Mouse (Mus musculus): Measurements from ENCODE around the gene Ppfibp2. TPM values are rescaled to one million over a fixed set of nuclear protein-coding genes. Genes with fewer than 3 reads are reported as not detected.
A peak's percentile ranks its signal among the peaks of the same experiment; 100 is the strongest.

The Ppfibp2 gene
- polyA plus RNA-seq, 1 experiment from 2014 or later: 6.0 TPM

DNA sequence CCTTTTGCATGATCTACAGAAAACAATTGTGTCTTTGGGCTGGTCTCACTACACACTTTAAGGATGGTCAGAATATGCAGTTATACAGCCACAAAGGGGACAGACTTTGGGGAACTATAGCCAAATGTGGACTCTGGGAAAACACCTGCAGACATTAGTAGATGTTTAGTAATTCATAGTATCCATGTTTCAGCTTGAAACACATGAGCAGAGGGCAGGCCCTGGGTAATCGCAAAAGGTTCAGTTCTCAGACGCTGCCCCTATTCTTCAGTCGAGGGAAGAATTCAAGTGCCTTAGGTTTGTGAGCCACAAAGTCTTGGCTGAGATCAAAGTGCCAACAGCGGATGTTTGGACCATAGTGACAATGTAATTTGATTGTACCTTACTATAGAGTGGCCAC is 149.4 kb downstream of the Ppfibp2 start:
- no peak overlapping the region for H3K4me2 ChIP-seq (ENCODE audit: low read depth)
- DNase-seq (ENCODE audit: low spot score): no peak
- H3K9me3 ChIP-seq (ENCODE audit: control insufficient read depth, low read length): no peaks in the 10 kb centered on the region
- H3K36me3 ChIP-seq (ENCODE audit: control insufficient read depth, insufficient read depth, low read length): no peaks in the 10 kb centered on the region
- no peak overlapping the region for H3K9ac ChIP-seq (ENCODE audit: low read length)
- WGBS: 86% methylated on average over 4 of the region's 4 CpGs
- no peak overlapping the region for H3K27ac ChIP-seq (ENCODE audit: low read depth, low read length)
- H3K4me1 ChIP-seq (ENCODE audit: control insufficient read depth, insufficient read depth, low read length): no peaks in the 10 kb centered on the region
- ATAC-seq (ENCODE audit: insufficient read depth, low FRiP score, low TSS enrichment): no peak
- H3K4me3 ChIP-seq (ENCODE audit: low read depth, low read length): no peak overlapping the region
- no peaks in the 10 kb centered on the region for H3K27me3 ChIP-seq (ENCODE audit: control insufficient read depth, insufficient read depth, low read length)

DNA sequence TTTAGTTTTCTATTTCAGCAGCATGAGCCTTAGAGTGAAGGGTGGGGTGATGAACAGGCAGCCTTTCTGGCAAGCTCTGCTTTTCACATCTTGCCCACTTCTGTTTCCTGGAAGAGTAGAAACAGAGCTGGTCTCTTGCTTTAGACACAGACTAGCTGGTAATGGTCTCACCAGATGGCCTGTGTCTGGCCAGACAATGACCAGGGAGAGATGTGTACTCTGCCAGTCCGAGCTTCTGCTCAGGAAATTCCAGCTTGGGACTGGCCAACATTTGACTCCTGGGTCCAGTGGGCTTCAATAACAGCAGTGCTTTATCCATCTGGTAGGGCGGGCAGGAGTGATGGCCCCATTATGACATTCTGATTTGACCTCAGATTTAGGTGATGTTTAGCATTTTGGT is 150.1 kb downstream of the Ppfibp2 start:
- no peak for ATAC-seq (ENCODE audit: insufficient read depth, low FRiP score, low TSS enrichment)

DNA sequence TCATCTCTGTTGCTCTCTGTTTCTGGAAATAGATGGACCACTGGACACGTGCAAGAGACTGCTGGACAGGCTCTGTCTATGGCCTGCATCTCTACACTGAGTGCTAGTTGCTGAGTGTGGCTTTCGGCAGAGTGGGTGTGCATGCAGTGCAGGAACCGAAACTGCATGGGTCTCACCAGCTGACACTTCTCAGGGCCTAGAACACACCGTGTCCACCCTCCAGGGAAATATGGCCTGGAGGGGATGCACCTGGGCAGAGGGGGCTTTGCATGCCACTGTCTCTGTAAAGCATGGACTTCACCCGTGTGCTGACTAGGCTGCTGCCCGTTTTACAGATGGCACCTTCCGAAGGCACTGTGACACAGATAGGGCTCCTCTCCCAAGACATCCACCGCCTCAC is 151.0 kb downstream of the Ppfibp2 start:
- Histone ChIP-seq H3K4me1 (ENCODE audit: control insufficient read depth, insufficient read depth, low read length) (no peaks in the 10 kb centered on the region), H3K27me3 (ENCODE audit: control insufficient read depth, insufficient read depth, low read length) (no peaks in the 10 kb centered on the region), H3K27ac (ENCODE audit: low read depth, low read length) (no peak overlapping the region), H3K9me3 (ENCODE audit: control insufficient read depth, low read length) (no peaks in the 10 kb centered on the region), H3K9ac (ENCODE audit: low read length) (no peak overlapping the region), H3K4me3 (ENCODE audit: low read depth, low read length) (no peak overlapping the region), H3K4me2 (ENCODE audit: low read depth) (no peak overlapping the region), H3K36me3 (ENCODE audit: control insufficient read depth, insufficient read depth, low read length) (no peaks in the 10 kb centered on the region)
- DNase-seq (ENCODE audit: low spot score) (no peak), ATAC-seq (ENCODE audit: insufficient read depth, low FRiP score, low TSS enrichment) (no peak)
- WGBS: 88% methylated on average over 8 of the region's 8 CpGs

More for the DNA sequence above, 150.1 kb downstream of the Ppfibp2 start:
- no peak for DNase-seq (ENCODE audit: low spot score)
- Histone ChIP-seq H3K27ac (ENCODE audit: low read depth, low read length) (no peak overlapping the region), H3K27me3 (ENCODE audit: control insufficient read depth, insufficient read depth, low read length) (no peaks in the 10 kb centered on the region), H3K9ac (ENCODE audit: low read length) (no peak overlapping the region), H3K4me2 (ENCODE audit: low read depth) (no peak overlapping the region), H3K4me1 (ENCODE audit: control insufficient read depth, insufficient read depth, low read length) (no peaks in the 10 kb centered on the region), H3K4me3 (ENCODE audit: low read depth, low read length) (no peak overlapping the region), H3K9me3 (ENCODE audit: control insufficient read depth, low read length) (no peaks in the 10 kb centered on the region), H3K36me3 (ENCODE audit: control insufficient read depth, insufficient read depth, low read length) (no peaks in the 10 kb centered on the region)
- WGBS: 68% methylated on average over 2 of the region's 2 CpGs

DNA sequence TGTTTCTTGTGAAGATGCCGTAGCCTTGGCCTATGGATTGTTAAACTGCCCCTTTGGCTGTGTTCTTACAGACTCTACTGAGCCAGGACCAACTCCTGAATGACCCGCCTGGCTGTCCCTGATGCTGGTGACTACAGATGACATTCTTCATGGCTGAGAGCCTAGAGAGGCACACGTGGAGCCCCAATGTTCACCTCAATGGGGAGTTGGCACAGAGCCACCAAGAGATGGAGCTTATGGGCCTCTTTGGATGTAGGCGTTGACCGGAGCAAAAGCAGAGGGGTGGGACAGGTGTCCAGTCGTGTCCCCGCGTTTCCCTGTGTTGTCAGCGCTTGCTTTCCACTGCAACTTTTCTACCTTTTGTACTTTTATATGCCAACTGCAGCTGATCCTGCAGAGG is 152.5 kb downstream of the Ppfibp2 start:
- Histone ChIP-seq H3K4me3 (ENCODE audit: low read depth, low read length) (no peak overlapping the region), H3K9ac (ENCODE audit: low read length) (no peak overlapping the region), H3K36me3 (ENCODE audit: control insufficient read depth, insufficient read depth, low read length) (no peaks in the 10 kb centered on the region), H3K4me2 (ENCODE audit: low read depth) (no peak overlapping the region), H3K4me1 (ENCODE audit: control insufficient read depth, insufficient read depth, low read length) (no peaks in the 10 kb centered on the region), H3K9me3 (ENCODE audit: control insufficient read depth, low read length) (no peaks in the 10 kb centered on the region), H3K27ac (ENCODE audit: low read depth, low read length) (no peak overlapping the region), H3K27me3 (ENCODE audit: control insufficient read depth, insufficient read depth, low read length) (no peaks in the 10 kb centered on the region)
- DNase-seq (ENCODE audit: low spot score): no peak
- WGBS: 91% methylated on average over 9 of the region's 9 CpGs
- ATAC-seq (ENCODE audit: insufficient read depth, low FRiP score, low TSS enrichment): no peak

DNA sequence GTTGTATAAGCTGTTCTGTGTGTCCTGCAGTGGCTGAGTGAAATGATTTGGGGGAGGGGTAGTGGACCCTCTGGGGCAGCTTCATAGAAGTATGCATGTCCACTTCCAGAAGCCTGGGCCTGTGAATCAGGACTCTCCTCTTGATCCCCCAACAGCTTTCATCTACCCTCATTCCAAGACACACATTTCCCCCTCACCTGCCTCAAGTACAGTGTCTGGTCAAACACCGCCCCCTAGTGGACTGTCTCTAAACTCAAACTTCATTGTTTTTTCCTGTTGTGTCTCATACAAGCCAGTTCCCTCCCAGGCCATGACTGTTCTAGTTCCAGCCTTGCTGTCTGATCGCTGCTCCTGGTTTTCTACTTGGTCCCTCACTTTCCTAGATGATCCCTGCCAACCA is 152.9 kb downstream of the Ppfibp2 start:
- 29% methylated on average over 2 of the region's 2 CpGs for WGBS
- no peaks in the 10 kb centered on the region for H3K4me1 ChIP-seq (ENCODE audit: control insufficient read depth, insufficient read depth, low read length)
- H3K4me2 ChIP-seq (ENCODE audit: low read depth): no peak overlapping the region
- H3K4me3 ChIP-seq (ENCODE audit: low read depth, low read length): no peak overlapping the region
- H3K27ac ChIP-seq (ENCODE audit: low read depth, low read length): no peak overlapping the region
- H3K27me3 ChIP-seq (ENCODE audit: control insufficient read depth, insufficient read depth, low read length): no peaks in the 10 kb centered on the region
- ATAC-seq (ENCODE audit: insufficient read depth, low FRiP score, low TSS enrichment) (no peak), DNase-seq (ENCODE audit: low spot score) (peak; percentile 62)
- H3K36me3 ChIP-seq (ENCODE audit: control insufficient read depth, insufficient read depth, low read length): no peaks in the 10 kb centered on the region
- H3K9me3 ChIP-seq (ENCODE audit: control insufficient read depth, low read length): no peaks in the 10 kb centered on the region
- H3K9ac ChIP-seq (ENCODE audit: low read length): no peak overlapping the region

GRCm38 (mm10) chr7:107749270-107749669 is 154.3 kb downstream of the Ppfibp2 start:
- no peak overlapping the region for H3K27ac ChIP-seq (ENCODE audit: low read depth, low read length)
- no peaks in the 10 kb centered on the region for H3K27me3 ChIP-seq (ENCODE audit: control insufficient read depth, insufficient read depth, low read length)
- ATAC-seq (ENCODE audit: insufficient read depth, low FRiP score, low TSS enrichment) (no peak; the same call in 1 of the 2 replicates), DNase-seq (ENCODE audit: low spot score) (peak; percentile 31)
- no peak overlapping the region for H3K9ac ChIP-seq (ENCODE audit: low read length)
- H3K9me3 ChIP-seq (ENCODE audit: control insufficient read depth, low read length): no peaks in the 10 kb centered on the region
- no peak overlapping the region for H3K4me3 ChIP-seq (ENCODE audit: low read depth, low read length)
- no peaks in the 10 kb centered on the region for H3K36me3 ChIP-seq (ENCODE audit: control insufficient read depth, insufficient read depth, low read length)
- WGBS: 5% methylated on average over 3 of the region's 3 CpGs
- no peak overlapping the region for H3K4me2 ChIP-seq (ENCODE audit: low read depth)
- H3K4me1 ChIP-seq (ENCODE audit: control insufficient read depth, insufficient read depth, low read length): no peaks in the 10 kb centered on the region

DNA sequence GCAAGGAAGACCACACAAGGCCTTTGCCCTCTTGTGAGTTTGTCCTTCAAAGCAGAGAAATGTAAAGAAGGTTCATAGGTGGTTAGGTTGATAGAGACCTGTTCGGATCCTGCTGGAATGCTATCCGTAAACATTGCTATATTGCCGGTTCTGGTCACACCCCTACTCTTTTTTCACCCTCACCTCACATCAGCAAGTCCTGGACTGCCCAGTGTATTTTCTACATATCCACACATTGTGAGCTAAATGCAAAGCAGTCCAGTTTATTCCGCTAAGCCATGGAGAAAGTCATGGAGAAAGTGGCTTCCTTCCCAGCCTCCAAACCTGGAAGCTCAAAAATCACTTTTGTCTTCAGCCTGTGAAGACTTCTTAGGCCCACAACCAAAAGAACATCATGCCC is 154.7 kb downstream of the Ppfibp2 start:
- no peak overlapping the region for H3K27ac ChIP-seq (ENCODE audit: low read depth, low read length)
- no peaks in the 10 kb centered on the region for H3K9me3 ChIP-seq (ENCODE audit: control insufficient read depth, low read length)
- H3K4me2 ChIP-seq (ENCODE audit: low read depth): no peak overlapping the region
- H3K9ac ChIP-seq (ENCODE audit: low read length): no peak overlapping the region
- 95% methylated on average over 4 of the region's 4 CpGs for WGBS
- ATAC-seq (ENCODE audit: insufficient read depth, low FRiP score, low TSS enrichment): no peak
- H3K4me3 ChIP-seq (ENCODE audit: low read depth, low read length): no peak overlapping the region
- no peaks in the 10 kb centered on the region for H3K4me1 ChIP-seq (ENCODE audit: control insufficient read depth, insufficient read depth, low read length)
- DNase-seq (ENCODE audit: low spot score): no peak
- no peaks in the 10 kb centered on the region for H3K36me3 ChIP-seq (ENCODE audit: control insufficient read depth, insufficient read depth, low read length)
- H3K27me3 ChIP-seq (ENCODE audit: control insufficient read depth, insufficient read depth, low read length): no peaks in the 10 kb centered on the region

DNA sequence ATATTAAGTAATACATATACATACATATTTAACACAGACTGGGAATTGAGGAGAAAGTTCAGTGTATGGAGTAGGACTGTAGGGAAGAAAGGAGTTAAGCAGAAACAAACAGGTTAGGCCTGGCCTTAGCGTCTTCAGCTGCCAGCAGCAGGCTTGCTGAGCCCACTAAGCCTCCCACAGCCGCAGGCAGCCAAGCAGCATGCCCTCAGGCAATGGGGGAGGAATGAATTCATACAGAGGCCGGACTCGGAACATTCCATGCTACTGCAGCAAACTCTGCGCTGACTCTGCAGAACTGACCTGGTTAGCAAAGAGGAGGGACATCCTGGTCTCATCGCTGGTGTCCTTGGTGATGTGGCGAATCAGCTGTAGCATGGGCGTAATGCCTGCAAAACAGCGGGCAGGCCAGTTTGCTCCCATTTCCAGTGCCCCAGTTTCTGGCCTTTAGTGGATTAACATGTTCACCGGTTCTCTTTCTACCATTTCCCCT is 157.1 kb downstream of the Ppfibp2 start:
- no peaks in the 10 kb centered on the region for H3K4me1 ChIP-seq (ENCODE audit: control insufficient read depth, insufficient read depth, low read length)
- no peak for DNase-seq (ENCODE audit: low spot score)
- no peaks in the 10 kb centered on the region for H3K27me3 ChIP-seq (ENCODE audit: control insufficient read depth, insufficient read depth, low read length)
- H3K4me3 ChIP-seq (ENCODE audit: low read depth, low read length): no peak overlapping the region
- H3K9ac ChIP-seq (ENCODE audit: low read length): no peak overlapping the region
- WGBS: 86% methylated on average over 10 of the region's 10 CpGs
- H3K27ac ChIP-seq (ENCODE audit: low read depth, low read length): no peak overlapping the region
- ATAC-seq (ENCODE audit: insufficient read depth, low FRiP score, low TSS enrichment): no peak
- no peaks in the 10 kb centered on the region for H3K36me3 ChIP-seq (ENCODE audit: control insufficient read depth, insufficient read depth, low read length)
- H3K4me2 ChIP-seq (ENCODE audit: low read depth): no peak overlapping the region
- no peaks in the 10 kb centered on the region for H3K9me3 ChIP-seq (ENCODE audit: control insufficient read depth, low read length)

DNA sequence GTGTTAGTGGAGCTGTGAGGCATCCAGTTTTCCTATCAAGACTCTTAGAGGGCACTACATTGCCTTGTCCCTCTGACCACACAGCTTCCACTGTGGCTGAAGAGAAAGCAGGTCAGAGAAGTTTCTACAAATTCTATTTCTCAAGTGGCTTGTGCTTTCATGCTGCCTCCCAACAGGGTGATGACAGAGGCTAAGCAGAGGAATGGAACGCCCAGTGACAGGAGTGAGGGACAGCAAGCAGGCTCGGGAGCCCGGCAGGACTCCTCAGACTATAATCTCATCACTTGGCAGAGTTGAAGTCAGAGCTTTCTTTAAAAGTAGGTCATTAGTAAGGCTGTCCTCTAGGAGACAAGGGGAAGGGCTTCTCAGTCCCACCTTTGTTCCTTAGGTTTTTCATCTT is 160.9 kb downstream of the Ppfibp2 start:
- DNase-seq (ENCODE audit: low spot score) (no peak), ATAC-seq (ENCODE audit: insufficient read depth, low FRiP score, low TSS enrichment) (no peak)
- Histone ChIP-seq H3K36me3 (ENCODE audit: control insufficient read depth, insufficient read depth, low read length) (no peaks in the 10 kb centered on the region), H3K27ac (ENCODE audit: low read depth, low read length) (no peak overlapping the region), H3K9ac (ENCODE audit: low read length) (no peak overlapping the region), H3K27me3 (ENCODE audit: control insufficient read depth, insufficient read depth, low read length) (no peaks in the 10 kb centered on the region), H3K4me1 (ENCODE audit: control insufficient read depth, insufficient read depth, low read length) (no peaks in the 10 kb centered on the region), H3K4me2 (ENCODE audit: low read depth) (no peak overlapping the region), H3K9me3 (ENCODE audit: control insufficient read depth, low read length) (no peaks in the 10 kb centered on the region), H3K4me3 (ENCODE audit: low read depth, low read length) (no peak overlapping the region)
- 87% methylated on average over 3 of the region's 3 CpGs for WGBS
